Mouse (Mus musculus) spleen, adult 2 months (tissue): ENCODE data around the gene Eri3. TPM values are rescaled to one million over a fixed set of nuclear protein-coding genes. Genes with fewer than 3 reads are reported as not detected.
A peak's percentile ranks its signal among the peaks of the same experiment; 100 is the strongest.

Experiments
- DNase-seq, 2 experiments: peaks; one replicate each; pipeline versions ENCODE4 v3.0.0 to v3.0.0-alpha.2; 2012 to 2021; ENCODE audit warnings: low spot score in 2 of 2, low read depth in 1 of 2
- H3K27ac ChIP-seq: fragments of 200-500 bp; 2 replicates; pipeline ENCODE4 v1.5.1; 2012; ENCODE audit warnings: low read length, inconsistent platforms; ENCODE audit not compliant: insufficient read depth
- H3K27me3 ChIP-seq: fragments of 200-500 bp; 2 replicates; pipeline ENCODE4 v1.6.1; 2012; ENCODE audit warnings: mild to moderate bottlenecking, moderate library complexity, low read length, inconsistent platforms; ENCODE audit not compliant: control insufficient read depth, insufficient read depth
- H3K36me3 ChIP-seq: fragments of 200-500 bp; 2 replicates; pipeline ENCODE4 v1.6.1; 2012; ENCODE audit warnings: mild to moderate bottlenecking, low read length, inconsistent platforms; ENCODE audit not compliant: control insufficient read depth, insufficient read depth
- H3K4me1 ChIP-seq: fragments of 200-500 bp; 2 replicates; pipeline ENCODE4 v1.6.1; 2011; ENCODE audit warnings: inconsistent platforms; ENCODE audit not compliant: control insufficient read depth, insufficient read depth, insufficient read length
- H3K4me3 ChIP-seq: fragments of 200-500 bp; 2 replicates; pipeline ENCODE4 v1.5.1; 2011; ENCODE audit warnings: mild to moderate bottlenecking, inconsistent platforms; ENCODE audit not compliant: insufficient read depth, insufficient read length; ENCODE audit errors: extremely low read depth
- CTCF ChIP-seq: fragments of 200-500 bp; IDR thresholded peaks from 2 replicates; pipeline ENCODE4 v1.5.1; 2011; ENCODE audit warnings: mild to moderate bottlenecking, inconsistent platforms; ENCODE audit not compliant: insufficient read depth, insufficient read length, insufficient replicate concordance; ENCODE audit errors: extremely low read depth
- POLR2A ChIP-seq: fragments of 200-500 bp; IDR thresholded peaks from 2 replicates; pipeline ENCODE4 v1.6.1; 2011; ENCODE audit warnings: low read depth, low read length, inconsistent platforms
- WGBS: fragments of 180-500 bp; shearing (Covaris S2); methylation state at CpG from one replicate; pipeline ENCODE4 v1.1.7; 2018; 5-methylcytosine and 5-hydroxymethylcytosine counted together
- polyA plus RNA-seq: library from polyadenylated mRNA; depleted of rRNA; stranded (reverse); fragments of >200 nt; gene quantifications from 2 replicates; pipeline ENCODE4 v1.2.3, GENCODE M21; 2012

The Eri3 gene
- polyA plus RNA-seq, 1 experiment = 48.1 TPM

GRCm38 (mm10) chr4:117551144-117552000, 1.2 kb downstream of the Eri3 start:
- TF ChIP-seq POLR2A (no peak), CTCF (no peak)
- peaks cover 5% of the 10 kb centered on the region for H3K4me1 ChIP-seq
- WGBS = 81% methylated on average over 8 of the region's 8 CpGs
- H3K4me3 ChIP-seq = peak overlapping the region; percentile 76
- DNase-seq = no peak
- no peak overlapping the region for H3K27ac ChIP-seq
- H3K36me3 ChIP-seq = no peaks in the 10 kb centered on the region
- H3K27me3 ChIP-seq = no peaks in the 10 kb centered on the region

- DNase-seq = no peak
- Histone ChIP-seq H3K27me3 (no peaks in the 10 kb centered on the region), H3K4me1 (peaks cover 5% of the 10 kb centered on the region), H3K36me3 (no peaks in the 10 kb centered on the region), H3K4me3 (no peak overlapping the region), H3K27ac (no peak overlapping the region)
- TF ChIP-seq CTCF (no peak), POLR2A (no peak)
- WGBS = 76% methylated on average over 2 of the region's 2 CpGs
Measured at GRCm38 (mm10) chr4:117555495-117555894, 5.3 kb downstream of the Eri3 start.

GRCm38 (mm10) chr4:117556372-117556771, 6.2 kb downstream of the Eri3 start:
- H3K27me3 ChIP-seq = no peaks in the 10 kb centered on the region
- 89% methylated on average over 5 of the region's 5 CpGs for WGBS
- H3K4me3 ChIP-seq = no peak overlapping the region
- H3K4me1 ChIP-seq = no peaks in the 10 kb centered on the region
- no peaks in the 10 kb centered on the region for H3K36me3 ChIP-seq
- no peak for DNase-seq
- no peak for TF ChIP-seq POLR2A
- no peak overlapping the region for H3K27ac ChIP-seq

- 64% methylated on average over 5 of the region's 5 CpGs for WGBS
Measured at GRCm38 (mm10) chr4:117557068-117557645, 7.0 kb downstream of the Eri3 start.

GRCm38 (mm10) chr4:117563967-117564366, 13.8 kb downstream of the Eri3 start:
- Histone ChIP-seq H3K27me3 (no peaks in the 10 kb centered on the region), H3K4me3 (no peak overlapping the region), H3K4me1 (no peaks in the 10 kb centered on the region), H3K36me3 (peaks cover 5% of the 10 kb centered on the region; the same call in 1 of the 2 replicates), H3K27ac (no peak overlapping the region)
- DNase-seq = no peak
- no peak for TF ChIP-seq CTCF
- TF ChIP-seq POLR2A = no peak
- WGBS = 75% methylated on average over 9 of the region's 9 CpGs

More at GRCm38 (mm10) chr4:117557068-117557645, 7.0 kb downstream of the Eri3 start:
- no peaks in the 10 kb centered on the region for H3K27me3 ChIP-seq
- H3K36me3 ChIP-seq = no peaks in the 10 kb centered on the region
- DNase-seq = no peak
- no peak overlapping the region for H3K27ac ChIP-seq
- H3K4me3 ChIP-seq = no peak overlapping the region
- TF ChIP-seq CTCF = no peak
- TF ChIP-seq POLR2A = no peak
- H3K4me1 ChIP-seq = no peaks in the 10 kb centered on the region

DNA sequence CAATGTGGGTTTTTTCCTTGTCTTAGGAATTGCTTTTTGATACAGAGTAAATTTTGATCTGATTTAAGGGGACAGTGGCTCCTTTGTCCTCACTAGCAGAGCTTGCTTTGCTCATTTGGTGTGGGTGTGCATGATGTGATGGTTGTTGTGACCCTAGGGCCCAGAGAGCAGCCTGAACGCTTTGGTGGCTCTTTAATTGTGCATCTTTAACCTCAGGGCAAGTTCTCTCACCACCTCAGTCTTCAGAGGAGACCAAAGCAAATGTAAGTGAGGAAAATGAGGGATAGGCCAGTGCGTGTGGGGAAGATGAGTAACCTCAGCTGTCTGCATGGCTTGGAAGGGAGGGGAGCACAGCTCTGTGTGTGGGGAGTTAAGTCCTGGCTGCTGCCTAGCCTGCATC, 18.7 kb downstream of the Eri3 start:
- TF ChIP-seq CTCF (no peak), POLR2A (no peak)
- no peak for DNase-seq
- Histone ChIP-seq H3K36me3 (peaks cover 5% of the 10 kb centered on the region; the same call in 1 of the 2 replicates), H3K4me3 (no peak overlapping the region), H3K27ac (no peak overlapping the region), H3K27me3 (no peaks in the 10 kb centered on the region), H3K4me1 (no peaks in the 10 kb centered on the region)
- 93% methylated on average over 2 of the region's 2 CpGs for WGBS

DNA sequence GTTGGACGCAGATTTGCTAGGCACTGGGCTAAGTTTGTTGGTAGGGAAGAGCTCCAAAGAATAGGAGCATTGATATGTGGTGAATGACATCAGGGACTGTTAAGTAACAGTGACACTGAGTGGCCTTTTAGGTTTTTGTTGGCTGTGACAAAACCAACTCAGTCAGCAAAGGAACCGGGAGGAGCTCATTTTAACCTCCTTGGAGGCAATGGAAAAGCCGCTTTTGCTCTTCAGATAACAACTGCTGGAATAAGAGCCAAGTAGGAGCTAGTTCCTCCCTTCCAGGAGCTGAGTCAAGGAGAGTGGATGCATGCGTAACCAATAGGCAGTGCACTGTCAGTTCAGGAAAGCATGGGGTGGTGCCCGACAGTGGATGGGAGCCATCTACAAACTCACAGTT, 20.8 kb downstream of the Eri3 start:
- Histone ChIP-seq H3K4me1 (no peaks in the 10 kb centered on the region), H3K4me3 (no peak overlapping the region), H3K27me3 (no peaks in the 10 kb centered on the region), H3K27ac (no peak overlapping the region), H3K36me3 (peaks cover 2% of the 10 kb centered on the region; the same call in 1 of the 2 replicates)
- DNase-seq = no peak
- TF ChIP-seq POLR2A = no peak
- TF ChIP-seq CTCF = no peak
- 87% methylated on average over 5 of the region's 5 CpGs for WGBS
